Mouse (Mus musculus): ENCODE data around the gene Dpm2. TPM values are rescaled to one million over a fixed set of nuclear protein-coding genes. Genes with fewer than 3 reads are reported as not detected.

Dpm2 gene
- polyA plus RNA-seq, 1 experiment from 2014 or later = 92.5 TPM

- peak; percentile 80 for DNase-seq (ENCODE audit: low spot score)
- 11% methylated on average over 23 of the region's 23 CpGs for WGBS
- Histone ChIP-seq H3K9me3 (no peaks in the 10 kb centered on the region), H3K27me3 (ENCODE audit: insufficient read depth, poor library complexity, severe bottlenecking) (no peaks in the 10 kb centered on the region), H3K4me3 (peak overlapping the region; percentile 56), H3K4me1 (peaks cover 64% of the 10 kb centered on the region), H3K27ac (peak overlapping the region; percentile 81), H3K36me3 (peaks cover 29% of the 10 kb centered on the region)
Measured at GRCm38 (mm10) chr2:32610610-32611229, 40.1 kb downstream of the Dpm2 start.

- peak; percentile 84 for DNase-seq (ENCODE audit: low spot score)
- no peak overlapping the region; the same call in 1 of the 2 replicates for H3K27ac ChIP-seq
- H3K4me3 ChIP-seq = no peak overlapping the region
- WGBS = 69% methylated on average over 26 of the region's 26 CpGs
- peaks cover 44% of the 10 kb centered on the region for H3K36me3 ChIP-seq
- H3K4me1 ChIP-seq = peaks cover 55% of the 10 kb centered on the region
- no peaks in the 10 kb centered on the region for H3K9me3 ChIP-seq
- no peaks in the 10 kb centered on the region for H3K27me3 ChIP-seq (ENCODE audit: insufficient read depth, poor library complexity, severe bottlenecking)
Measured at GRCm38 (mm10) chr2:32612274-32612673, 41.6 kb downstream of the Dpm2 start.

- 97% methylated on average over 1 of the region's 1 CpGs for WGBS
- Histone ChIP-seq H3K4me3 (no peak overlapping the region), H3K36me3 (peaks cover 63% of the 10 kb centered on the region), H3K4me1 (peaks cover 49% of the 10 kb centered on the region), H3K9me3 (no peaks in the 10 kb centered on the region), H3K27me3 (ENCODE audit: insufficient read depth, poor library complexity, severe bottlenecking) (no peaks in the 10 kb centered on the region), H3K27ac (no peak overlapping the region)
- DNase-seq (ENCODE audit: low spot score) = no peak
Measured at GRCm38 (mm10) chr2:32617109-32617508, 46.5 kb downstream of the Dpm2 start.

GRCm38 (mm10) chr2:32617601-32618000, 46.9 kb downstream of the Dpm2 start:
- H3K27me3 ChIP-seq (ENCODE audit: insufficient read depth, poor library complexity, severe bottlenecking) = no peaks in the 10 kb centered on the region
- H3K27ac ChIP-seq = no peak overlapping the region
- H3K9me3 ChIP-seq = no peaks in the 10 kb centered on the region
- H3K4me1 ChIP-seq = peaks cover 49% of the 10 kb centered on the region
- no peak overlapping the region for H3K4me3 ChIP-seq
- peaks cover 59% of the 10 kb centered on the region for H3K36me3 ChIP-seq
- no peak for DNase-seq (ENCODE audit: low spot score)
- WGBS = 94% methylated on average over 4 of the region's 4 CpGs

GRCm38 (mm10) chr2:32618051-32618450, 47.4 kb downstream of the Dpm2 start:
- 84% methylated on average over 9 of the region's 9 CpGs for whole genome bisulfite sequencing
- peaks cover 57% of the 10 kb centered on the region for H3K36me3 ChIP-seq
- H3K4me1 ChIP-seq = peaks cover 53% of the 10 kb centered on the region
- peak overlapping the region; percentile 32; the same call in 1 of the 2 replicates for H3K27ac ChIP-seq
- H3K27me3 ChIP-seq (ENCODE audit: insufficient read depth, poor library complexity, severe bottlenecking) = no peaks in the 10 kb centered on the region
- no peak overlapping the region for H3K4me3 ChIP-seq
- no peaks in the 10 kb centered on the region for H3K9me3 ChIP-seq
- no peak for DNase-seq (ENCODE audit: low spot score)

GRCm38 (mm10) chr2:32620682-32621516, 50.2 kb downstream of the Dpm2 start:
- 11% methylated on average over 4 of the region's 4 CpGs for WGBS
- peaks cover 36% of the 10 kb centered on the region for H3K36me3 ChIP-seq
- H3K4me1 ChIP-seq = peaks cover 70% of the 10 kb centered on the region
- H3K27me3 ChIP-seq (ENCODE audit: insufficient read depth, poor library complexity, severe bottlenecking) = no peaks in the 10 kb centered on the region
- peak; percentile 94 for DNase-seq (ENCODE audit: low spot score)
- H3K9me3 ChIP-seq = no peaks in the 10 kb centered on the region
- H3K27ac ChIP-seq = peak overlapping the region; percentile 90
- H3K4me3 ChIP-seq = peak overlapping the region; percentile 38

GRCm38 (mm10) chr2:32621517-32621859, 50.8 kb downstream of the Dpm2 start, which contains the start of gene Ak1:
TSS of gene Ak1 (plus strand) at chr2:32621758.
- 7% methylated on average over 7 of the region's 7 CpGs for WGBS
- peak within 1 kb of the TSS; percentile 38 for H3K4me3 ChIP-seq
- no peak for DNase-seq (ENCODE audit: low spot score)
- H3K4me1 ChIP-seq = peaks cover 76% of the 10 kb centered on the region
- H3K9me3 ChIP-seq = no peaks in the 10 kb centered on the region
- peaks cover 31% of the 10 kb centered on the region for H3K36me3 ChIP-seq
- peak within 1 kb of the TSS; percentile 90 for H3K27ac ChIP-seq
- no peaks in the 10 kb centered on the region for H3K27me3 ChIP-seq (ENCODE audit: insufficient read depth, poor library complexity, severe bottlenecking)

Other genes with a start within 250 kb of the Dpm2 start
- gene Ciz1, start 218.5 kb upstream of the Dpm2 start, polyA plus RNA-seq (2016; fragmentation: Nextera tagmentation; extraction: Ambion mirVana) = 41.0 and 48.0 TPM in 2 replicates
- 4.3 and 9.4 TPM in 2 replicates for gene Dnm1, start 217.5 kb upstream of the Dpm2 start, polyA plus RNA-seq (2016; fragmentation: Nextera tagmentation; extraction: Ambion mirVana)
- gene 1110008P14Rik, start 188.9 kb upstream of the Dpm2 start, polyA plus RNA-seq (2016; fragmentation: Nextera tagmentation; extraction: Ambion mirVana) = 41.2 and 50.5 TPM in 2 replicates
- gene Lcn2, start 182.6 kb upstream of the Dpm2 start, polyA plus RNA-seq (2016; fragmentation: Nextera tagmentation; extraction: Ambion mirVana) = not detected in 2 replicates
- 34.4 and 46.6 TPM in 2 replicates for gene Ptges2, start 175.0 kb upstream of the Dpm2 start, polyA plus RNA-seq (2016; fragmentation: Nextera tagmentation; extraction: Ambion mirVana)
- 5.4 and 5.5 TPM in 2 replicates for gene Naif1, start 120.4 kb upstream of the Dpm2 start, polyA plus RNA-seq (2016; fragmentation: Nextera tagmentation; extraction: Ambion mirVana)
- 17.0 and 17.3 TPM in 2 replicates for gene Slc25a25, start 119.4 kb upstream of the Dpm2 start, polyA plus RNA-seq (2016; fragmentation: Nextera tagmentation; extraction: Ambion mirVana)
- 5.9 and 8.3 TPM in 2 replicates for gene Fam102a, start 35.5 kb upstream of the Dpm2 start, polyA plus RNA-seq (2016; fragmentation: Nextera tagmentation; extraction: Ambion mirVana)
- 0.43 and 1.1 TPM in 2 replicates for gene Pip5kl1, start 3.9 kb downstream of the Dpm2 start, polyA plus RNA-seq (2016; fragmentation: Nextera tagmentation; extraction: Ambion mirVana)
- 0.09 and 0.15 TPM in 2 replicates for gene 9430097D07Rik, start 4.8 kb downstream of the Dpm2 start, polyA plus RNA-seq (2016; fragmentation: Nextera tagmentation; extraction: Ambion mirVana)
- gene St6galnac4, start 16.2 kb downstream of the Dpm2 start, polyA plus RNA-seq (2016; fragmentation: Nextera tagmentation; extraction: Ambion mirVana) = 39.8 and 49.0 TPM in 2 replicates
- 25.1 and 28.4 TPM in 2 replicates for gene St6galnac6, start 28.9 kb downstream of the Dpm2 start, polyA plus RNA-seq (2016; fragmentation: Nextera tagmentation; extraction: Ambion mirVana)
- 179 and 305 TPM in 2 replicates for gene Ak1, start 50.9 kb downstream of the Dpm2 start, polyA plus RNA-seq (2016; fragmentation: Nextera tagmentation; extraction: Ambion mirVana)
- 87.1 and 149 TPM in 2 replicates for gene Eng, start 75.7 kb downstream of the Dpm2 start, polyA plus RNA-seq (2016; fragmentation: Nextera tagmentation; extraction: Ambion mirVana)
- gene Fpgs, start 133.3 kb downstream of the Dpm2 start, polyA plus RNA-seq (2016; fragmentation: Nextera tagmentation; extraction: Ambion mirVana) = 24.7 and 34.8 TPM in 2 replicates
- gene Cdk9, start 142.2 kb downstream of the Dpm2 start, polyA plus RNA-seq (2016; fragmentation: Nextera tagmentation; extraction: Ambion mirVana) = 89.1 and 115 TPM in 2 replicates
- gene Sh2d3c, start 150.2 kb downstream of the Dpm2 start, polyA plus RNA-seq (2016; fragmentation: Nextera tagmentation; extraction: Ambion mirVana) = 34.8 and 35.4 TPM in 2 replicates
- 0.28 TPM in 1 of 2 replicates, not detected in the other for gene 6330409D20Rik, start 170.2 kb downstream of the Dpm2 start, polyA plus RNA-seq (2016; fragmentation: Nextera tagmentation; extraction: Ambion mirVana)
- gene Tor2a, start 186.4 kb downstream of the Dpm2 start, polyA plus RNA-seq (2016; fragmentation: Nextera tagmentation; extraction: Ambion mirVana) = 46.2 and 57.2 TPM in 2 replicates
- gene Ttc16, start 204.8 kb downstream of the Dpm2 start, polyA plus RNA-seq (2016; fragmentation: Nextera tagmentation; extraction: Ambion mirVana) = 0.29 and 0.52 TPM in 2 replicates
- gene Ptrh1, start 204.9 kb downstream of the Dpm2 start, polyA plus RNA-seq (2016; fragmentation: Nextera tagmentation; extraction: Ambion mirVana) = 5.1 and 5.6 TPM in 2 replicates
- gene Cfap157, start 213.6 kb downstream of the Dpm2 start, polyA plus RNA-seq (2016; fragmentation: Nextera tagmentation; extraction: Ambion mirVana) = 0.78 and 1.2 TPM in 2 replicates

Measured in heart, embryonic 10.5 days (tissue).